Mouse (Mus musculus): ENCODE data around the gene Otulin. TPM values are rescaled to one million over a fixed set of nuclear protein-coding genes. Genes with fewer than 3 reads are reported as not detected.
A peak's percentile ranks its signal among the peaks of the same experiment; 100 is the strongest.

Gene Otulin
- total and polyA plus RNA-seq, 3 experiments: 40.0 to 84.8 (median 80.2) TPM

GRCm38 (mm10) chr15:27616159-27616558, 14.3 kb downstream of the Otulin start:
- no peak for DNase-seq (ENCODE audit: extremely low read depth)
- Histone ChIP-seq H3K9me3 (replicated peaks; ENCODE audit: low read length) (no peaks in the 10 kb centered on the region), H3K36me3 (replicated peaks in 1 of 2; ENCODE audit: control insufficient read depth in 1 of 2, insufficient read depth in 1 of 2, low read length in 1 of 2) (peaks cover 62 to 96% of the 10 kb centered on the region in 2 experiments), H3K27me3 (replicated peaks) (no peaks in the 10 kb centered on the region), H3K79me2 (replicated peaks; ENCODE audit: control insufficient read depth, extremely low read depth, insufficient read depth, poor library complexity, severe bottlenecking) (no peaks in the 10 kb centered on the region), H3K4me2 (ENCODE audit: insufficient read depth, low read depth, poor library complexity, severe bottlenecking) (no peak overlapping the region), H3K4me1 (ENCODE audit: control insufficient read depth in 1 of 2, insufficient read depth in 2 of 2) (peaks cover 3 to 40% of the 10 kb centered on the region in 2 experiments; a peak in 3 of 4 replicates), H3K9ac (ENCODE audit: insufficient read depth, low read depth) (no peak overlapping the region), H3K27ac (ENCODE audit: insufficient read depth, low read depth) (no peak overlapping the region), H3K4me3 (replicated peaks in 1 of 3; ENCODE audit: low read depth in 2 of 3, low read length in 2 of 3, poor library complexity in 1 of 3) (no peak overlapping the region)
- TF ChIP-seq MXI1 (IDR thresholded peaks at IDR 0.05; ENCODE audit: low read depth, low read length): no peak
- no peak for TF ChIP-seq POLR2AphosphoS2 (IDR thresholded peaks at IDR 0.05; ENCODE audit: low read depth, low read length)
- TF ChIP-seq UBTF (IDR thresholded peaks at IDR 0.05; ENCODE audit: low read depth, low read length): no peak
- in situ Hi-C loops (cut with MboI; ENCODE audit: low pct_ligation_motif_present, low pct_unique_long_range_greater_than_20kb, low sequenced_read_pairs) (no loop called here), dilution Hi-C loops (cut with MboI; ENCODE audit: extremely low pct_ligation_motif_present, extremely low pct_unique_long_range_greater_than_20kb, low sequenced_read_pairs) (no loop called here)

DNA sequence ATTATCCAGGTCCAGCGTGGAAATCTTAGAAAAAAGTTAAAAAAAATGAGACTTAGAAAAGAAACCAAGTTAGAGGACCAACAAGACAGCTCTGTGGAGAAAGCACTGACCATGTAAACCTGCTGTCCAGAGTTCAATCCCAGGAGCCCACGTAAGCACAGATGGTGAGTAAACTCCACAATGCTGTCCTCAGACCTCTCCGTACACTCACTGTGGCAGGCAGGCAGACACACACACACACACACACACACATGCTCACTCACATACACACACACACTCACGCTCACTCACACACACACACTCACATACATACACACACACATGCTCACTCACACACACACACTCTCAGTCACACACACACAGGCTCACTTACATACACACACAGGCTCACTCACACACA, 17.2 kb downstream of the Otulin start:
- dilution Hi-C loops (cut with MboI; ENCODE audit: extremely low pct_ligation_motif_present, extremely low pct_unique_long_range_greater_than_20kb, low sequenced_read_pairs): no loop called here
- H3K36me3 ChIP-seq (replicated peaks in 1 of 2; ENCODE audit: control insufficient read depth in 1 of 2, insufficient read depth in 1 of 2, low read length in 1 of 2): peaks cover 67 to 94% of the 10 kb centered on the region in 2 experiments
- no peak for DNase-seq (ENCODE audit: extremely low read depth)

GRCm38 (mm10) chr15:27612533-27613221, 17.8 kb downstream of the Otulin start:
- Histone ChIP-seq H3K27me3 (replicated peaks) (no peaks in the 10 kb centered on the region), H3K79me2 (replicated peaks; ENCODE audit: control insufficient read depth, extremely low read depth, insufficient read depth, poor library complexity, severe bottlenecking) (no peaks in the 10 kb centered on the region), H3K36me3 (replicated peaks in 1 of 2; ENCODE audit: control insufficient read depth in 1 of 2, insufficient read depth in 1 of 2, low read length in 1 of 2) (peaks cover 64 to 94% of the 10 kb centered on the region in 2 experiments), H3K4me3 (replicated peaks in 1 of 3; ENCODE audit: low read depth in 2 of 3, low read length in 2 of 3, poor library complexity in 1 of 3) (no peak overlapping the region), H3K4me2 (ENCODE audit: insufficient read depth, low read depth, poor library complexity, severe bottlenecking) (no peak overlapping the region), H3K9me3 (replicated peaks; ENCODE audit: low read length) (no peaks in the 10 kb centered on the region), H3K9ac (ENCODE audit: insufficient read depth, low read depth) (no peak overlapping the region), H3K27ac (ENCODE audit: insufficient read depth, low read depth) (no peak overlapping the region), H3K4me1 (ENCODE audit: control insufficient read depth in 1 of 2, insufficient read depth in 2 of 2) (peaks cover 2 to 20% of the 10 kb centered on the region in 2 experiments; a peak in 3 of 4 replicates)
- in situ Hi-C loops (cut with MboI; ENCODE audit: low pct_ligation_motif_present, low pct_unique_long_range_greater_than_20kb, low sequenced_read_pairs) (no loop called here), dilution Hi-C loops (cut with MboI; ENCODE audit: extremely low pct_ligation_motif_present, extremely low pct_unique_long_range_greater_than_20kb, low sequenced_read_pairs) (no loop called here)
- peak; percentile 81 for DNase-seq (ENCODE audit: extremely low read depth)
- TF ChIP-seq TBP (conservative IDR thresholded peaks at IDR 0.05; ENCODE audit: low read depth, low read length) (no peak), KAT2A (IDR thresholded peaks at IDR 0.05; ENCODE audit: insufficient replicate concordance, low read length) (no peak), MEF2A (IDR thresholded peaks at IDR 0.05; ENCODE audit: borderline replicate concordance, low read depth, low read length) (no peak), CTCF (conservative IDR thresholded peaks at IDR 0.05 in 1 of 2, IDR thresholded peaks at IDR 0.05 in 1 of 2; ENCODE audit: low read depth in 2 of 2, low read length in 2 of 2) (peak; percentile 80 to 98), ZC3H11A (IDR thresholded peaks at IDR 0.05; ENCODE audit: low read depth, low read length) (peak; percentile 35; the same call in 1 of the 2 replicates), SMC3 (IDR thresholded peaks at IDR 0.05; ENCODE audit: low read depth, low read length) (peak; percentile 89), RAD21 (IDR thresholded peaks at IDR 0.05; ENCODE audit: low read depth, low read length) (peak; percentile 83), CHD1 (IDR thresholded peaks at IDR 0.05; ENCODE audit: low read depth, low read length) (no peak), TCF12 (IDR thresholded peaks at IDR 0.05; ENCODE audit: low read depth, low read length) (no peak), MAX (IDR thresholded peaks at IDR 0.05; ENCODE audit: low read length) (0 out of 2 replicates have a peak, but pooled peaks have one; percentile 22), CHD2 (IDR thresholded peaks at IDR 0.05; ENCODE audit: low read length) (no peak), UBTF (IDR thresholded peaks at IDR 0.05; ENCODE audit: low read depth, low read length) (no peak), MAZ (IDR thresholded peaks at IDR 0.05; ENCODE audit: low read depth, low read length) (no peak), USF1 (IDR thresholded peaks at IDR 0.05; ENCODE audit: low read depth, low read length) (no peak)

More for the DNA sequence above, 17.2 kb downstream of the Otulin start:
- Histone ChIP-seq H3K9ac (ENCODE audit: insufficient read depth, low read depth) (no peak overlapping the region), H3K79me2 (replicated peaks; ENCODE audit: control insufficient read depth, extremely low read depth, insufficient read depth, poor library complexity, severe bottlenecking) (no peaks in the 10 kb centered on the region), H3K4me3 (replicated peaks in 1 of 3; ENCODE audit: low read depth in 2 of 3, low read length in 2 of 3, poor library complexity in 1 of 3) (no peak overlapping the region), H3K27ac (ENCODE audit: insufficient read depth, low read depth) (no peak overlapping the region), H3K4me2 (ENCODE audit: insufficient read depth, low read depth, poor library complexity, severe bottlenecking) (no peak overlapping the region), H3K27me3 (replicated peaks) (no peaks in the 10 kb centered on the region), H3K4me1 (ENCODE audit: control insufficient read depth in 1 of 2, insufficient read depth in 2 of 2) (peaks cover 2 to 20% of the 10 kb centered on the region in 2 experiments; a peak in 3 of 4 replicates), H3K9me3 (replicated peaks; ENCODE audit: low read length) (no peaks in the 10 kb centered on the region)
- TF ChIP-seq CHD2 (IDR thresholded peaks at IDR 0.05; ENCODE audit: low read length) (no peak), ZKSCAN1 (IDR thresholded peaks at IDR 0.05; ENCODE audit: borderline replicate concordance, low read depth, low read length) (no peak), JUND (conservative IDR thresholded peaks at IDR 0.05; ENCODE audit: low read depth, low read length) (no peak), MAFK (IDR thresholded peaks at IDR 0.05; ENCODE audit: insufficient replicate concordance, low read length) (no peak), ZNF384 (IDR thresholded peaks at IDR 0.05; ENCODE audit: low read depth, low read length) (no peak), MAX (IDR thresholded peaks at IDR 0.05; ENCODE audit: low read length) (no peak), JUN (IDR thresholded peaks at IDR 0.05; ENCODE audit: insufficient read depth, low read depth, low read length) (no peak), ETS1 (conservative IDR thresholded peaks at IDR 0.05; ENCODE audit: low read depth, low read length) (no peak), USF2 (conservative IDR thresholded peaks at IDR 0.05; ENCODE audit: low read depth, low read length) (no peak), TBP (conservative IDR thresholded peaks at IDR 0.05; ENCODE audit: low read depth, low read length) (no peak), GABPA (IDR thresholded peaks at IDR 0.05; ENCODE audit: insufficient replicate concordance, low read depth, low read length) (no peak), MXI1 (IDR thresholded peaks at IDR 0.05; ENCODE audit: low read depth, low read length) (no peak), MEF2A (IDR thresholded peaks at IDR 0.05; ENCODE audit: borderline replicate concordance, low read depth, low read length) (no peak), NELFE (IDR thresholded peaks at IDR 0.05; ENCODE audit: low read depth, low read length) (no peak), SIN3A (IDR thresholded peaks at IDR 0.05; ENCODE audit: low read length) (no peak), ZC3H11A (IDR thresholded peaks at IDR 0.05; ENCODE audit: low read depth, low read length) (no peak), CTCF (conservative IDR thresholded peaks at IDR 0.05 in 1 of 2, IDR thresholded peaks at IDR 0.05 in 1 of 2; ENCODE audit: low read depth in 2 of 2, low read length in 2 of 2) (no peak), IRF4 (IDR thresholded peaks at IDR 0.05; ENCODE audit: low read depth, low read length) (no peak), ZMIZ1 (IDR thresholded peaks at IDR 0.05; ENCODE audit: low read depth, low read length) (no peak), POLR2AphosphoS2 (IDR thresholded peaks at IDR 0.05; ENCODE audit: low read depth, low read length) (no peak)
- in situ Hi-C loops (cut with MboI; ENCODE audit: low pct_ligation_motif_present, low pct_unique_long_range_greater_than_20kb, low sequenced_read_pairs): no loop called here
